Mouse (Mus musculus) C2C12 (cell line): ENCODE results near the gene Iqcf4.

Experiments
- CTCF ChIP-seq: IDR thresholded peaks from one replicate; pipeline ENCODE4 v1.5.1; 2011; ENCODE audit not compliant: control insufficient read depth, insufficient read depth, insufficient read length
- MAX ChIP-seq: IDR thresholded peaks from one replicate; pipeline ENCODE4 v1.6.1; 2011; ENCODE audit warnings: mild to moderate bottlenecking, control low read depth

DNA sequence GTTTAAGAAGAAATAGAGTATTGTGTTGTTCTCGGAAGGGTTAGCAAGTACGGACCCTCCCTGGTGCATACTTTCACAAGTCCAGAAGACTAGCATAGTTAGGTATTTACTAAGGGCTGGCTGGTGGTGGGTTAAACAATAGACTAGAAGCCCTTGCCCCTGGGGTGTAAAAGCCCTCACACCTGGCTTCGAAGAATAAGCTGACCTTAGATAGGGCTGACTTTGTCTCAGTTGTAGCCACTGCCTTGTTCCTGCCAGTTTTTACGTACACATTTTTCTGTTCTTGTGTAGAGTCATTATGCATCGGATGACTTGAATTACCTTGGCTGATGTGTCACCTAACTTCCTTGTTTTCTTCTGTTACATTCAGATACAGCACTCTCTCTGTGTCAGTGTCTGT is 2.6 kb upstream of the Iqcf4 start:
- TF ChIP-seq CTCF (no peak), MAX (no peak)
